Mouse (Mus musculus): ENCODE results near the gene A030003K21Rik.
"Not testable (repeated sequence)": the region's sequence is repeated elsewhere in the genome, so short reads cannot be mapped to it uniquely, and the experiment has no call there.

Gene A030003K21Rik

DNA sequence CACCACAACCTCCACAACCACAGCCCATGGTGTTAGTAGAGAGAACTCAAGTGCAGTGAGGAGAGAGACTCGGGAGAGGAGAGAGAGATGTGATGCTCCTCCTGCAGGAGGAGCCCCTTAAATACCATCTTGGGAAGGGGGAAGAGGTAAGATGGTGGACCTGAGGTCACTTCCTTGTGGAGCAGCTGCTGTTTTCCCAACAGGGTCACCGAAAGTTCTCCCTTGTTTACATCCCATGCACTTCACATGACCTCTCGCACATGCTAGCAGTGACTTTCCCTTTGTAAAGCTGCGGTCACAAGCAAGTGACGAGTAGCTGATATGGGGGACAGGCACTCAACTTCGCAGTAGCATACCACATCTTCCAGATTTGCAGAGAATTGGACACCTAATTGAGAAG lies at the start of gene A030003K21Rik:
Gene A030003K21Rik, minus strand, starts transcription at position 94 of the 400 bp plus-strand sequence.
- not testable (repeated sequence) for DNase-seq (ENCODE audit: low read depth, low spot score)

DNA sequence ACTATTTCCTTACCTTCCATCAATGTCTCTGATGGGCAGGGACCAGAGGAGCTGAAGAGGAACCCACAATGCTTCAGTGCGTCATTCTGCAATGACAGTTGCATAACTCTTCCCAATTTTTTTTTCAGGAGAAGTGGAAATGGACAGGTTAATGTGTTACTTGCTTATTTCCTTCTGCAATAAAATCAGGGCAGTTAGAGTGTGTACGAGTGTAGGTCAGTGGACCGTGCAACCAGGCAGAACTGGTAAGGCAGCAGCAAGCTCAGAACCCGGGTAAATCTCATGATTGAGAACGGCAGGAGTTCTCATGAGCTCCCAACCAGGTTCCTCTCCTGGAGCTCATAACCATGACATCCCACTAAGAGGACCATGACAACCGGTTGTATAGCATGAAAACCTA lies 48.9 kb upstream of the A030003K21Rik start:
- no peak for DNase-seq (ENCODE audit: low read depth, low spot score)

DNA sequence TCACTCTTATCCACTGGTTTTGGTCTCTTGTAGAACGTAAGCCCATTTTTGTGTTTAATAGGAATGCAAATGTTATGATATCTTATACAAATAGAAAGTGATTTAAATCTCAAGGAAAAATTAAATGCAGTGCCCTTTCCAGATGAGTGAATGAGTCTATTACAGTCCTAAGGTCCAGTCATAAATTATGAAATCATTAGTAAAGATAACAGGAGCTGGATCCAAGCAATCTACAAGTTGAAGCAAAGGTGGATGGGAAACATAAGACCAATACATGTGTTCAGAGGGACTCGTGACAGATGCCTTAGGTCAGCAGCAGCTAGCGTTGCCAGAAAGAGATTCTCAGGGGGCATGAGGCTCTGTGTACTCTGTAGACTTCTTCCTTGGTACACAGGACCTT lies 48.4 kb upstream of the A030003K21Rik start:
- no peak for DNase-seq (ENCODE audit: low read depth, low spot score)

DNA sequence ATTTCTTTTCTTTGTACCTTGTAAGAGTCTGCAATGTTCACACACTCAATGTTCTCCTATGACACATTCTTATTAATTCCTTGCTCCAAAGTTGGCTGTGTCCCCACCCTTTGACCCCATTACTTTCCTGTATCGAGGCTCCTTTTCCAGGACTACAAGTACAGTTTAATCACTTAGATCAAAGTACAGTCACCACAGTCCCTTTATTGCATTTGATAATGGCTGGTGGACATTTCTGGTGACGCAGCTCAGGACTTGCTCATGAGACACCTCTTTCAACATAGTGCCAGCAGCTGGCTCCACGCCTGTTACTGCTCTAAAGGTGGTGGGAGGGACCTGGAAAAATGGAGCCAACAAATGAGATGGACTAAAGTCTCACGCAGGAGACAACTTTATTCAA lies 47.9 kb upstream of the A030003K21Rik start:
- no peak for DNase-seq (ENCODE audit: low read depth, low spot score)

DNA sequence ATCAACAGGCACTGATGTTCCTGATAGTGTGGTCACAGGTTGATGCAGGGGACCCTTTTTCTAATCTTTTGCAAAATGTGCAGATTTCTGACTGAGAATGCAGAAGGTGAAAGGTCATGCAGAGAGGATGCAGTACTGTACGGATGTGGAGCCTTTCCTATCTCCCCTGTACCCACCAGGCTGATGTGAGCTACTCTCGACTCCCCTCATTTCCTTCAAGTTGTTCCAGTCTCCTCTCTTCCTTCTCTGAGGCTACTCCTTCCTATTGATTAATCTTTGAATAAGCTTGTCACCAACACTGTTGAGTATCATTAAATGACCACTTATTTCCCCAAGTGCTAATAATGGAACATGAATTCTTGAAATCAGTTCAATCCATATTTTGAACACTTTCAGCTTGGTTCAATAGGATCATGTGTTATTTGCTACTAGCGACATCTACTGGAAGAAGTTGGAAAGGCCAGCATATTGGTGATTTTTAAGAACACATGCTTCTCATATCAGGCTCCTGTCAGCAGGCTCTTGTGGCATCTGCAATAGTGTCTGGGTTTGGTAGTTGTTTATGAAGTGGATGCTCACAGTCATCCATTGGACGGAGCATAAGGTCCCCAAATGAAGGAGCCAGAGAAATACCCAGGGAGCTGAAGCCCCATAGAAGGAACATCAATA lies 44.5 kb upstream of the A030003K21Rik start:
- DNase-seq (ENCODE audit: low read depth, low spot score): peak; percentile 89

DNA sequence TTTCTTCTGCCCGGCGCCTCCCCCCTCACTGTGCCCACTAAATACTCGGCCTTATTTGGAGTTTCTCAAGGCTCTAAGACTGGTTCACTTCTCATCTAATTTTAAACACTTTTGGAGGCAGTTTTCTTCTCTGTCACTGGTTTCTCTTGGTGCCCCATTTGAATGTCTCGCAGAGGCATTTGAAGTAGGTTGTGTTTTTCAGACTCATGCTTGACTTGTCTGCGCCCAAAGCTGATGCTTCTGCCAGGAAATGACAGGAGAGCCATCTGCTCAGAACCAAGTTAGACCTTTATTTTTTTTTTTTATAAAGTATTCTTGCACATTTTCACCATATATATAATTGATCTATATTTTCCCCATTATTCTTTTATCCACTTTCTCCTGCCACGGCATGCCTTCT lies 43.5 kb upstream of the A030003K21Rik start:
- no peak for DNase-seq (ENCODE audit: low read depth, low spot score)

DNA sequence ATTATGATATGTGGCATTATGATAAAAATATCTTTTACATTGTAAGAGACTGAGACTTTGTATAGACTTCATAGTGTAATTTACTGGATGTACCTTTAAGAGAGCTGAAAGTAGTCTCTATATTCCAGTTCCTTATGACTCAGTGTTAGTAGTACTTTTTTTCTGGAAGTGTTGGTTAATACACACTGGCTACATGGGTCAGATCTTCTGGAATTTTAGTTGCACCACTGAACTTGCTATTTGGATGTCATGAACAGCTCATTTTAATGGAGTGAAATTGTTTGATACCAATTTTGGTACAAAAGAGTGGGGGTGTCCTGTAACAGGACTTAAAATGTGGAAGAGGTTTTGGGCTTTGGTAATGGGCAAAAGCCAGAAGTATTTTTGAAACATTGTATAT lies 34.7 kb upstream of the A030003K21Rik start:
- DNase-seq (ENCODE audit: low read depth, low spot score): peak; percentile 23

DNA sequence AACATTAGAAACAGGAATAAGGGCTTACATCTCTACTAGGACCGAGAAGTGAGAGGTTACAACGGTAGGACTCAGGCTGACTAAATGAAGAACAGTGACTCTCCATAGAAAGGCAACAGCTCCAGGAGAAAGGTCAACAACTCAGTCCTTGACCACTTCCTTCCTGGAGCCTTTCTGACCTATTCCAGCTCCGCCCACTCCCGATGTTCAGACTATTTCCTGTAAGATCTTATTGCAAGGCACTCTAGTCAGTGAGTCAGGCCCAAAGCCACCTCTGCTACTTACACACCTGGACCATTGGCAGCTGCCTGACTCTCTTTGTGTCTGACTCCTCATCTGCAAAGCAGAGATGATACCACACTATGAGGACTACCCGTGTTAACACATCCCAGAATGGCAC lies 32.6 kb upstream of the A030003K21Rik start:
- peak; percentile 60 for DNase-seq (ENCODE audit: low read depth, low spot score)

DNA sequence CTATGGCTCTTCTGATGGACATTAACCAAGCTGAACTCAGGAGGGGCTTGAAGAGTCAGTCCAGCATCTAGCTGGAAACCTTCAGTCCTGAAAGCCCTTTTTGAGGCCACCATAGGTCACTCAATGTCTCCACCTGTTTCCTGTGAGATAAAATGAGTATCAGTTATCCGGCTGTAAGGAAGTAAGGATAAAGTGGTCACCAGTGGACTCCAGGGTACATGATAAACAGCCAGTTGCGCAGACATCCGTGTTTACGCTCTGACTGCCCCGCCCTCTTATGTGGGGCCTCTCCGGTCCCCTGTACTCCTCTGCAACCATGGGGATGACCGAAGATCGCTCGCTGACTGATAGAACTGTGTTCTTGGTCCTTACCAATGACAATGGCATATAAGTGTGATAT lies 31.2 kb upstream of the A030003K21Rik start:
- no peak for DNase-seq (ENCODE audit: low read depth, low spot score)

DNA sequence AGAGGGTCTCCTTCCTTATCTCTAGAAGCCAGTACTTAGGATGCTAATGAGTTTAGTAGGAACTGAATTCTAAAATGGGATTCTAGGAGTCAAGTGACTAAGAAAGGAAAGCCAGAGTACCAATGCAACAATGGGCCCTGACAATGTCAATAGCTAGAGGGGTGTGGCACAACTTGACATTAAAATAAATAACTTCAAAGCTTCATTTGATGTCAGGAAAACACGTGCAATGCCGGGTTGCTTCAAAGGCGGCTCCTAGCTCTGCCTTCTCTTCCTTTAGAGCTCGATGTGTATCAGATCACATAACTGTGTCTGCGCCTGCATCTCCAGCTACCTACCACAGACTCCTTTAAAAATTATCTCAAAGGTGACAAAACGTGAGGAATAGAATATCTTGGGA lies 30.7 kb upstream of the A030003K21Rik start:
- DNase-seq (ENCODE audit: low read depth, low spot score): no peak

DNA sequence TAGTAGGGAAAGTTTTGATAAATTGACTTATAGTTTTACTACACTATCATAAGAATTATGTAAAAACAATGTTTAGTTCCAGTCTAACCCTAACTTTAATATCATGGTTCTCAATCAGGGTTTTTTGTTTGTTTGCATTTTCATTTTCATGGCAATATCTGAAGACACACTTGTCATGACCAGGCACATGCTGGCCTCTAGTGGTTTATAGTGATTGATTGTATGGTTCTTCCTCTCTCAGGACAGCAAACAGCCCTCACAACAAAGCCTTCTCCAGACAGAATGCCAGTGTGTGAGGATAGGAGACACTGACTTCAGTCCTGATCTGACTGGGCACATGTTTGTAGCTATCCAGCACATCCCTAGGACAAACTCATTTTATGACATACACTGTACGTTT lies 30.1 kb upstream of the A030003K21Rik start:
- peak; percentile 52 for DNase-seq (ENCODE audit: low read depth, low spot score)

DNA sequence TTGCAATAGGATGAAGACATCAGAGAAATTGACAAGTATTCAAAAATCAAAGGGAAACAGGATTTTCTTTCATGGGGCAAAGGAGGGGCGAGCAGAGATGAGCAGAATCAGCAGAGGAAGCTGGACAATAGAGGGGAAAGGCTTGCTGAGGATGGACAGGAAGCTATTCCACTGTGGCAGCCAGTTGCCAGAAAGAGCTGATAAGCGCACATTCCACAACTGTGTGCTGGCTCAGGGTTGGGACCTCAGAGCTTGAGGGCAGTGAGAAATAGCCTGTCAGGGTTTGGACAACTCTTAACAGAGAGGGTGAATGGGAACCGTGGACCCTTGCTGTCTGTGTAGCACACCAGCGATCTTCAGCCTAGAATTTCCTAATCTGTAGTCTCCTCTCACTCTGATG lies 28.9 kb upstream of the A030003K21Rik start:
- DNase-seq (ENCODE audit: low read depth, low spot score): peak; percentile 90

DNA sequence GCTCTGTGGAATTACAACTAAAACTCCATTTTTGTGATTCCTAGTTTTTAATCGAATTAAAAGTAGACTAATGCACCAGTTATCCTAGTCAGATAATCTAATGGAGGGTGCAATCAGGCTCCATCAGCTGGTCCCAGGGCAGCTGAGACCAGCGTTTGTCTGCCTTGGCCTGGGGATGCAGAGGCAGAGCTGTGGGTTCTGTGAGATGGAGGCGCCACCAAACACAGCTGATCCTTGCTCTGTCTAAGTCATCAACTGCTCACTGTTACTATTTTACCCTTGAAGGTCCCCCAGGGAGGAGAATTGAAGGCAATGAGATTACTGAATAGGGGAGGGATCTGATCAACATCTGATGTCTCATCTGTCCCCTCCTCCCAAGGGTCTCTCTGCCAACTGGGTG lies 23.2 kb upstream of the A030003K21Rik start:
- no peak for DNase-seq (ENCODE audit: low read depth, low spot score)

DNA sequence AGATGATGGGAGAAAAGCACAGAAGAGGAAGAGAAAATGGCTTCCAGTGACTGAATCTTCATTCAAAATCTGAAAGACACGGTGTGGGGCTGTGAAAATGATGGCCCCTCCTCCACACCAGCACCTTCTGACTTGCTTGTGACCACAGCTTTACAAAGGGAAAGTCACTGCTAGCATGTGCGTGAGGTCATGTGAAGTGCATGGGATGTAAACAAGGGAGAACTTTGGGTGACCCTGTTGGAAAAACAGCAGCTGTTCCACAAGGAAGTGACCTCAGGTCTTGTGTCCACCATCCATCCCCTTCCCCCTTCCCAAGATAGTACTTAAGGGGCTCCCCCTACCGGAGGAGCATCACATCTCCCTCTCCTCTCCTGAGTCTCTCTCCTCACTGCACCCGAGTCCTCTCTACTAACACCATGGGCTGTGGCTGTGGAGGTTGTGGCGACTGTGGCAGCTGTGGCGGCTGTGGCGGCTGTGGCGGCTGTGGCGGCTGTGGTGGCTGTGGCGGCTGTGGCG lies 16.7 kb upstream of the A030003K21Rik start, which contains the start of gene Gm47955:
Gene Gm47955, plus strand, starts transcription at position 417 of the 516 bp plus-strand sequence.
- DNase-seq (ENCODE audit: low read depth, low spot score): no peak

DNA sequence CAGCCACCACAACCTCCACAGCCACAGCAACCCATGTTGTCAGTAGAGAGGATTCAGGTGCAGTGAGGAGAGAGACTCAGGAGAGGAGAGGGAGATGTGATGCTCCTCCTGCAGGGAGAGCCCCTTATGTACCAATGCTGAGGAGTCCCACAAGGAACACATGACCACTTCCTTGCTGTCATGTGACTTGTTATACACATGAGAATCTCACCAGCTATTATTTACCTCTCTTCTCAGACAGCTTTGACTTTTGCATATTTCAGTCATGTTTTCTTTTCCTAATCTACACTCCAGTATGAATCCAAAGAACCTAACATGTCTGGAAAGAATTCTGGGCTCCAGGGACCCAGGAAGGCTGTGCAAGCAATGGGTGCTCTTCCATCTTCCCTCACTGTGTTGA lies 12.7 kb upstream of the A030003K21Rik start, which contains the start of gene Gm7544:
Gene Gm7544, minus strand, starts transcription at position 101 of the 400 bp plus-strand sequence.
- not testable (repeated sequence) for DNase-seq (ENCODE audit: low read depth, low spot score)

DNA sequence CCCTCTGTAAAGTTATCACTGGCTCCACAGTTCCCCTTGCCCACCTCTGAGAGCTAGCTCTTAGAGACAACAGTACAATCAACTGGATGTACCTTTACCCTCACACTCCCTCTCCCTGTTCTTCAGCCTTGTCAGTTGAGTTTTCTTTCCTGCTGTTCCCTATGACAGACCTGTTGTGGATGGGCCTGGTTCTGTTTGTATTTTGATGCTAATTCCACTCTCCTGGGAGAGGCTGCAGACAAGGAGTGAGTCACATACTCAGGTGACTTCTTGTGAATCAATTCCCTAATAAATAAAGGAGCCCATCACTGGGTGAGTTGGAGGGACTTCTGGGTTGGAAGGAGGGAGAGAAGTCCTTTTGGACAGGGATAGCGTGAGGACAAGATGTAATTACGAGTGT lies 5.4 kb upstream of the A030003K21Rik start:
- no peak for DNase-seq (ENCODE audit: low read depth, low spot score)

DNA sequence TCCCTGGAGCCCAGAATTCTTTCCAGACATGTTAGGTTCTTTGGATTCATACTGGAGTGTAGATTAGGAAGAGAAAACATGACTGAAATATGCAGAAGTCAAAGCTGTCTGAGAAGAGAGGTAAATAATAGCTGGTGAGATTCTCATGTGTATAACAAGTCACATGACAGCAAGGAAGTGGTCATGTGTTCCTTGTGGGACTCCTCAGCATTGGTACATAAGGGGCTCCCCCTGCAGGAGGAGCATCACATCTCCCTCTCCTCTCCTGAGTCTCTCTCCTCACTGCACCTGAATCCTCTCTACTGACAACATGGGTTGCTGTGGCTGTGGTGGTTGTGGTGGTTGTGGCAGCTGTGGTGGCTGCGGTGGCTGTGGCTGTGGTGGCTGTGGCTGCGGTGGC lies 2.8 kb upstream of the A030003K21Rik start:
- DNase-seq (ENCODE audit: low read depth, low spot score): not testable (repeated sequence)

DNA sequence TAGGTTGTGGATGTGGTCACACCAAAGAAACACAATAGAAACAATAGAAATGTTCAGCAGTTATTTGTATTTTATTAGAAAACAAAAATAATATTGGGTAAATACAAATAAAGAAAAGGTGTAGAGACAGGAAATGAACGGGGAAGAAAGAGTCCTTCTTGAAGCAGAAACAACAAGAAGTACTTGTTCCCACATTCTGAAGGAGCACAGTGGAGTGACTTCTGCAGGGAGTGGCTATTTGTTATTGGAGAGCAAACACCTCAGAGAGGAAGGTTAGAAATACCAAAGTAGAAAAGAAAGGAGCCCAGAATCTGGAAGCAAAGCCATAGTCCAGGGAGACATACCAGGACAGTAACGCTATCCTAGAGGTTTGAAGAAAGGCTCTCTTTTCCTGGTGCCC lies 683 bp downstream of the A030003K21Rik start:
- not testable (repeated sequence) for DNase-seq (ENCODE audit: low read depth, low spot score)

DNA sequence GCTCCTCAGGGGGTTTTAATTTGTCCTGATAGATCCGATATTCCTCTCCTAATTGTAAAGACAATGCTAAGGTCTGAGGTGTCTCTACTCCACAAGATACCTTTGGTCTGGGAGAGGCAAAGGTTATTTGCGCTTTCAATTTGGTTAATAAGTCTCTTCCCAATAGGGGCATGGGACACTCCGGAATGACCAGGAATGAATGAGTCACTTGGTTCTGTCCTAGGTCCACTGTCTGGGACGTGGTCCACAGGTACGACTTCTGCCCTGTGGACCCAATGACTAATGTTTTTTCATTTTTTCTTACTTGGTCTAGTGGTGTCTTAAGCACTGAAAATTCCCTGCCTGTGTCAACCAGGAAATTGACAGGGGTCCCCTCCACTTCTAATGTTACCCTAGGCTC lies 4.5 kb downstream of the A030003K21Rik start:
- no peak for DNase-seq (ENCODE audit: low read depth, low spot score)

DNA sequence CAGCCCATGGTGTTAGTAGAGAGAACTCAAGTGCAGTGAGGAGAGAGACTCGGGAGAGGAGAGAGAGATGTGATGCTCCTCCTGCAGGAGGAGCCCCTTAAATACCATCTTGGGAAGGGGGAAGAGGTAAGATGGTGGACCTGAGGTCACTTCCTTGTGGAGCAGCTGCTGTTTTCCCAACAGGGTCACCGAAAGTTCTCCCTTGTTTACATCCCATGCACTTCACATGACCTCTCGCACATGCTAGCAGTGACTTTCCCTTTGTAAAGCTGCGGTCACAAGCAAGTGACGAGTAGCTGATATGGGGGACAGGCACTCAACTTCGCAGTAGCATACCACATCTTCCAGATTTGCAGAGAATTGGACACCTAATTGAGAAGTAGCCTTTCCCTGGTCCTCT lies 11.9 kb downstream of the A030003K21Rik start, which contains the start of gene Gm6217:
Gene Gm6217, minus strand, starts transcription at position 74 of the 400 bp plus-strand sequence.
- DNase-seq (ENCODE audit: low read depth, low spot score): not testable (repeated sequence)

DNA sequence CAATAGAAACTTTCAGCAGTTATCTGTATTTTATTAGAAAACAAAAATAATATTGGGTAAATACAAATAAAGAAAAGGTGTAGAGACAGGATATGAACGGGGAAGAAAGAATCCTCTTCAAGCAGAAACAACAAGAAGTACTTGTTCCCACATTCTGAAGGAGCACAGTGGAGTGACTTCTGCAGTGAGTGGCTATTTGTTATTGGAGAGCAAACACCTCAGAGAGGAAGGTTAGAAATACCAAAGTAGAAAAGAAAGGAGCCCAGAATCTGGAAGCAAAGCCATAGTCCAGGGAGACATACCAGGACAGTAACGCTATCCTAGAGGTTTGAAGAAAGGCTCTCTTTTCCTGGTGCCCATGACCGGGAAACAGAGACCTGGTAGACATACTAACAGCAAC lies 12.6 kb downstream of the A030003K21Rik start:
- DNase-seq (ENCODE audit: low read depth, low spot score): not testable (repeated sequence)

DNA sequence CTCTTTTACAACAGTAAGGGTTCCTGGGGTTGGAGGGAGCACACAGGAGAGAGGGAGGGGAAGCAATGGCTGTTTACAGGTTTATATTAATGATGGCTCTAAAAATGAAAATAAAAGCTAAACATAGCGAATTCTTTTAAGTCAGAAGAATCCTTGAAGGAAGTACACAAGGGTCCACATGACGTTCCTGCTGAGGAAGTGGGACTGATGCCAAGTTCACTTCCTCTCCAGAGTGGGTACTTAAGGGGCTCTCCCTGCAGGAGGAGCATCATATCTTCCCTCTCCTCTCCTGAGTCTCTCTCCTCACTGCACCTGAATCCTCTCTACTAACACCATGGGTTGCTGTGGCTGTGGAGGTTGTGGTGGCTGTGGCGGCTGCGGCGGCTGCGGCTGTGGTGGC lies 18.5 kb downstream of the A030003K21Rik start, which contains the start of gene A030014E15Rik:
Gene A030014E15Rik, plus strand, starts transcription at position 268 of the 400 bp plus-strand sequence.
- no peak for DNase-seq (ENCODE audit: low read depth, low spot score)

DNA sequence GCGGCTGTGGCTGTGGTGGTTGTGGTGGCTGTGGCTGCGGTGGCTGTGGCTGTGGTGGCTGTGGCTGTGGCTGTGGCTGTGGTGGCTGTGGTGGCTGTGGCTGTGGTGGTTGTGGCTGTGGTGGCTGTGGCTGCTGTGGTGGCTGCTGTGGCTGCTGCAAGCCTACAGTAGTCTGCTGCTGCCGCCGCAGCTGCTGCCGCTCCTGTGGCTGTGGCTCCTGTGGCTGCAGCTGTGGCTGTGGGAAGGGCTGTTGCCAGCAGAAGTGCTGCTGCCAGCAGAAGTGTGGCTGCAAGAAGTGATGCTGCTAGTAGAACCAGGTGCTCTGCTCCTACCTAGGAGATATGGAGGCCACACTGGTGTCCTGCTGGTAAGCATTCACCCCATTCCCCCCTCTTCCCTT lies 29.8 kb downstream of the A030003K21Rik start:
- DNase-seq (ENCODE audit: low read depth, low spot score): not testable (repeated sequence)

Data from 3T3-L1 (cell line).